In the genomic region with DNA sequence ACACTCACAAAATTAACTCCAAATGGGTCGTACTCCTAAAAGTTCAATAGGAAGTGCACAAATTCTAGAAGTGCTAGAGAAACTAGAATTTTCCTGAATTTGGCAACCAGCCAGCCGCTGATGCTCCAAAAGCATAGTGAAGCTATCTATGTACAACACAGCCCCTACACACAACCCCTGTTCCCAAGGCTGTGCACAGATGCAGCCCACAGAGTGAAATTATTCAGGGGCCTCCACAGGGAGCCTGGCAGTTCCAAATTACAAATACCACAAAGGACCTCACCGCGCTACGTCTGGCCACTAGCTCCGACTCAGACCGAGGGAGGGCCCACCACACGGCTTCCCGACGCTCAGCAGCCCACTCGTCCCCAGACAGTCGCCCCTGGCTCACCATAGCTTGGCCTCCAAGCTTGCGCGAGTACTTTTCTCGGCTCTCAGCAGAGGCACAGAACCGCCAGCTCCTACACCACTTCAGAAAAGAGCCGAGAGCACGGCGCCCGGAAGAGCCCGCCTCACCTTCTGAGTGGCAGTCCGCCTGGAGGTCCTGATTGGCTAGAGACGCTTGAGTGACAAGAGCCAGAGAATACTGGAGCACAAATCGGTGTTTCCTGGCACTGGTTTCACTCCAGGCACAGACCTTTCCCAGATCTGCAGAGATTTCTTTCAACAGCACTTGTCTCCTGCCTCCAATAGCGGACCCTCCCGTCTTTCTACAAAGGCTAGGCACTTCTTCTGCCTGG, we compare ENCODE assay signal across 8 mouse cellular contexts. TPM values are rescaled to one million over a fixed set of nuclear protein-coding genes. Genes with fewer than 3 reads are reported as not detected.
DNase-seq lines count a peak whose midpoint lies in the region; ATAC-seq and TF ChIP-seq lines count a peak whose summit lies in the region.

No protein-coding gene starts in this region.

- intact Hi-C loops in left cerebral cortex, postnatal 36 days (cut with DNase I) = no loop called here

- H3K9ac ChIP-seq in intestine, postnatal 0 days (ENCODE audit: low read depth, low read length) = peak overlapping the region; percentile 83

- peak overlapping the region; percentile 72 for H3K4me3 ChIP-seq in intestine, postnatal 0 days (ENCODE audit: low read depth, low read length)
- H3K4me3 ChIP-seq in midbrain, embryonic 10.5 days = peak overlapping the region; percentile 75

- H3K27me3 ChIP-seq in intestine, postnatal 0 days (replicated peaks; ENCODE audit: control insufficient read depth, insufficient read depth, low read length) = no peaks in the 10 kb centered on the region
- H3K27me3 ChIP-seq in midbrain, embryonic 10.5 days (ENCODE audit: low read depth, poor library complexity, severe bottlenecking) = no peaks in the 10 kb centered on the region

- H3K4me1 ChIP-seq in intestine, postnatal 0 days (replicated peaks; ENCODE audit: control insufficient read depth, insufficient read depth, low read length) = no peaks in the 10 kb centered on the region
- peaks cover 27% of the 10 kb centered on the region for H3K4me1 ChIP-seq in midbrain, embryonic 10.5 days

- no peak for TF ChIP-seq CTCF in intestine, postnatal 0 days (IDR thresholded peaks at IDR 0.05; ENCODE audit: low read depth)

- peak overlapping the region; percentile 75 for H3K4me2 ChIP-seq in intestine, postnatal 0 days (replicated peaks; ENCODE audit: low read depth)

- DNase-seq in adrenal gland, postnatal 14 days = peak; percentile 93
- peak; percentile 88 for DNase-seq in embryo, embryonic 9.5 days (ENCODE audit: extremely low spot score)
- peak; percentile 89 to 90 for DNase-seq in left cerebral cortex, postnatal 36 days (ENCODE audit: low spot score in 2 of 2)
- DNase-seq in midbrain, embryonic 10.5 days (ENCODE audit: low spot score) = peak; percentile 88
- DNase-seq in right cerebral cortex, postnatal 36 days (ENCODE audit: low spot score in 2 of 2) = peak; percentile 91 to 93
- peak; percentile 83 for DNase-seq in urinary bladder, postnatal 4 days (ENCODE audit: low spot score in 2 of 2)

- no peaks in the 10 kb centered on the region for H3K36me3 ChIP-seq in intestine, postnatal 0 days (ENCODE audit: control insufficient read depth, insufficient read depth)
- peaks cover 40% of the 10 kb centered on the region for H3K36me3 ChIP-seq in midbrain, embryonic 10.5 days

- H3K9me3 ChIP-seq in intestine, postnatal 0 days (ENCODE audit: control insufficient read depth) = no peaks in the 10 kb centered on the region
- peaks cover 40% of the 10 kb centered on the region for H3K9me3 ChIP-seq in midbrain, embryonic 10.5 days (replicated peaks)

- H3K27ac ChIP-seq in intestine, postnatal 0 days (ENCODE audit: low read depth, low read length) = peak overlapping the region; percentile 85
- H3K27ac ChIP-seq in midbrain, embryonic 10.5 days (replicated peaks) = peak overlapping the region; percentile 97

- peak; percentile 94 for ATAC-seq in granulocyte monocyte progenitor cell, adult 5-6 weeks (replicated peaks; ENCODE audit: poor library complexity, severe bottlenecking)
- ATAC-seq in intestine, postnatal 0 days = peak; percentile 90

- WGBS in intestine, postnatal 0 days = under 1% methylated on average over 26 of the region's 26 CpGs
- WGBS in midbrain, embryonic 10.5 days = 2% methylated on average over 26 of the region's 26 CpGs

RNA-seq across cellular contexts. Expression of a gene that starts 58.1 kb away (rescaled TPM):
- total RNA-seq in adrenal gland, postnatal 14 days (2021) = not detected in 2 replicates
- not detected in 2 replicates for total RNA-seq in granulocyte monocyte progenitor cell, adult 5-6 weeks (2014; fragmentation: Nextera tagmentation)
- total RNA-seq in granulocyte monocyte progenitor cell, adult 5-6 weeks (2017) = not detected in 2 replicates
- not detected in 2 replicates for polyA plus RNA-seq in intestine, postnatal 0 days (2015; fragmentation: Nextera tagmentation; extraction: Ambion mirVana)
- total RNA-seq in left cerebral cortex, postnatal 36 days (2021) = under 1 TPM in 1 of 2 experiments, not detected in 1; 0.12 TPM
- not detected in 2 replicates for polyA plus RNA-seq in midbrain, embryonic 10.5 days (2016; fragmentation: Nextera tagmentation; extraction: Ambion mirVana)

Comparison
In these comparisons a context has a peak if more than half of its experiments do, and no peak if none do; other contexts are left out.
1. Peak in every context shown above with its lines: DNase-seq, ATAC-seq, H3K4me3 ChIP-seq and H3K27ac ChIP-seq.